Mouse (Mus musculus) liver, embryonic 11.5 days (tissue): ENCODE measurements around the gene Spns3. TPM values are rescaled to one million over a fixed set of nuclear protein-coding genes. Genes with fewer than 3 reads are reported as not detected.

Source experiments
- ATAC-seq: fragments of 200-750 bp; cut with Nextera tagmentation; replicated peaks from 2 replicates; pipeline ENCODE4 v1.8.0; 2017; ENCODE audit warnings: moderate number of reproducible peaks, mild to moderate bottlenecking, moderate TSS enrichment, moderate library complexity; ENCODE audit not compliant: low FRiP score
- DNase-seq: peaks from one replicate; pipeline ENCODE4 v3.0.0-alpha.2; 2017; ENCODE audit warnings: low spot score
- H3K27ac ChIP-seq: fragments of 300-500 bp; sonication (generic); 2 replicates; pipeline ENCODE4 v1.5.1; 2014; ENCODE audit warnings: mild to moderate bottlenecking, low read depth, low read length, control low read depth
- H3K27me3 ChIP-seq: fragments of 300-500 bp; sonication (generic); replicated peaks from 2 replicates; pipeline ENCODE4 v1.6.1; 2014; ENCODE audit warnings: low read length, mixed read lengths; ENCODE audit not compliant: control insufficient read depth, insufficient read depth
- H3K36me3 ChIP-seq: fragments of 300-500 bp; sonication (generic); 2 replicates; pipeline ENCODE4 v1.6.1; 2014; ENCODE audit warnings: mild to moderate bottlenecking, low read length, moderate library complexity, mixed read lengths; ENCODE audit not compliant: control insufficient read depth, insufficient read depth
- H3K4me1 ChIP-seq: fragments of 300-500 bp; sonication (generic); replicated peaks from 2 replicates; pipeline ENCODE4 v1.6.1; 2014; ENCODE audit warnings: low read length, mixed read lengths; ENCODE audit not compliant: control insufficient read depth, insufficient read depth
- H3K4me2 ChIP-seq: fragments of 300-500 bp; sonication (generic); 2 replicates; pipeline ENCODE4 v1.6.1; 2014; ENCODE audit warnings: mild to moderate bottlenecking, control low read depth, moderate library complexity
- H3K4me3 ChIP-seq: fragments of 300-500 bp; sonication (generic); 2 replicates; pipeline ENCODE4 v1.5.1; 2014; ENCODE audit warnings: low read depth, low read length, control low read depth
- H3K9ac ChIP-seq: fragments of 300-500 bp; sonication (generic); 2 replicates; pipeline ENCODE4 v1.6.1; 2014; ENCODE audit warnings: low read depth, low read length, control low read depth
- H3K9me3 ChIP-seq: fragments of 300-500 bp; sonication (generic); 2 replicates; pipeline ENCODE4 v1.6.1; 2016; ENCODE audit warnings: low read length, inconsistent platforms, mixed read lengths; ENCODE audit not compliant: control insufficient read depth
- WGBS: fragments of 180-500 bp; shearing (Covaris S2); extraction: QIAGEN DNeasy Blood & Tissue Kit; methylation state at CpG from one replicate; pipeline ENCODE4 v1.1.7; 2014; 5-methylcytosine and 5-hydroxymethylcytosine counted together
- polyA plus RNA-seq: library from polyadenylated mRNA; unstranded; fragments of >200 nt; fragmentation: Nextera tagmentation; extraction: Ambion mirVana; gene quantifications from 2 replicates; pipeline ENCODE4 v1.2.1, GENCODE M21; 2014

Gene Spns3
- polyA plus RNA-seq, 1 experiment from 2014 or later = 1.9 TPM

DNA sequence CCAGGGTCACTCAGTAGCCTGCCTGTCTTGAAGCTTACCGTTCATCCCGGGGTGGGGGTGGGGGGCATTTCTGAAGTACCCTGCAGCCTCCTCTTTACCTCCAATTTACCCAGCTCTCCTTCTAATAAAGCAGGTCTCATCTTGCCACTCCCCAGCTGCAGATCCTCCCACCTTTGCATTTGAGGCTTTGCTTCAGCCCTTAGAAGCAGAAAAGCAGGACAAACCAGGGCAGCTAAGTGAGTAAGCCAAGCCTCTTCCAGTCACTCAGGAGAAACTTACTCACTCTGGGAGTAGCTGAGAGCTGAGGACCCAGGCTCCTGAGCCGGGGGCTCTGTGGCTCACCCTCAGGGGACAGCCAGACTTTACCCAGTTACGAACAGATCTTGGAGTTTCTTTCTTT is 28.2 kb upstream of the Spns3 start:
- DNase-seq (no peak), ATAC-seq (no peak)
- no peak overlapping the region for H3K27ac ChIP-seq
- H3K4me3 ChIP-seq = no peak overlapping the region
- no peak overlapping the region for H3K9ac ChIP-seq
- no peak overlapping the region for H3K4me2 ChIP-seq
- H3K4me1 ChIP-seq = no peaks in the 10 kb centered on the region
- H3K9me3 ChIP-seq = no peaks in the 10 kb centered on the region
- no peaks in the 10 kb centered on the region for H3K36me3 ChIP-seq
- WGBS = 81% methylated on average over 4 of the region's 4 CpGs
- no peaks in the 10 kb centered on the region for H3K27me3 ChIP-seq

DNA sequence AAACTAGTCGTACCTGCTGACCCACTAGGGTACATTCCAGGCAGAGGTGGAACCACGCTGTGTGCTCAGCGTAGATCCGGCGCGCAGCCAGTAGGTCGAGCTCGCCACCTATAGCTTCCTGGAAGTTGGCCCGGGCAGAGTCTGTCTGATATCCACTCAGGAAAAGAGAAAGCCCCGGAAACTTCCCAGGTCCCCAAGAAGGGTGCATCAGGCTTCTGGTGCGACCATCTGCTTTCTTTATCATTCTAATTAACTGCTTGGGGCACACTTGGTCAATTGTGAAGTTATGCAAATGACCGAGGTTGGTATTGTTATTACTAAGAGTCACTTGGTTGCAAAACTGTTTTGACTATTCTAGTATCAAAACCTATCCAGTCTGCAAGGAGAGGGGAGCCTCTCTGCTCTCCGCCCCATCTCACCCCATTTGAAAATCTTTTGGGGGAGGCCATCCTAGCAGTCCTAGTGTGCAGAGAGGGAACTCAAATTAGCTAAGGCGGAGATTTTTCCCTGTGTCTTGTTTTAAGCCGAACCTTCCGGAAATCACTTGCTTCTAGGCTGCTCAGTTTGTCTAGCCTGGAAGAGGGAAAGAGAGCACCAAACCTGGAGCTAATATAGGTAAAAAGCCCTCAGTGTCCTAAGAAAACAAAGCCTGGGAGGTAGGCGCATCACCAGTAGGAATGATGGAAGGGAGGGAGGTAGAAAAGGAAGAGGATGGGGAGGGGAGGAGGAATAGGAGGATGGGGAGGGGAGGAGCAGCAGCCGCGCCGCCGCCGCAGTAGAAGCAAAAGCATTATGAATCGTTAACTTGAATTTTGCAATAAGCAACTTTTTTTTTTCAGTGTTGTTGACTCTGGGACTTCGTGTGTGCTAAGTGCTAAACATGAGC is 26.4 kb upstream of the Spns3 start:
- DNase-seq (no peak), ATAC-seq (no peak)
- Histone ChIP-seq H3K27ac (no peak overlapping the region), H3K4me2 (peak overlapping the region; percentile 67), H3K36me3 (no peaks in the 10 kb centered on the region), H3K9ac (no peak overlapping the region), H3K4me1 (no peaks in the 10 kb centered on the region), H3K9me3 (no peaks in the 10 kb centered on the region), H3K27me3 (no peaks in the 10 kb centered on the region), H3K4me3 (peak overlapping the region; percentile 15)
- 3% methylated on average over 24 of the region's 24 CpGs for WGBS

GRCm38 (mm10) chr11:72576111-72576465 is 25.8 kb upstream of the Spns3 start:
- WGBS = 35% methylated on average over 7 of the region's 7 CpGs

DNA sequence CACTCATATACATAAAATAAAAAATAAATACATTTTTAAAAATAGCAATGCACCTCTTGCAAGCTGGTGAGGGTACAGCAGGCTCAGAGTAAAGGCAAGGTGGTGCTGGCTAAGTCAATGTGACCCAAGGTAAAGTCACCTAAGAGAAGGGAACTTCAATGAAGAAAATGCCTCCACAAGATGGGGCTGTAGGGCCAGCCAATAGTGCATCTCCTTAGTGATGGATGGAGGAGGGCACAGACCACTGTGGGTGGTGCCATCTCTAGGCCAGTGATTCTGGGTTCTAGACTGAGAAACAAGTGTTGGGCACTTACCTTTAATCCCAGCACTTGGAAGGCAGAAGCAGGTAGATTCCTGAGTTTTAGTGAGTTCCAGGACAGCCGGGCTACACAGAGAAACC is 23.5 kb upstream of the Spns3 start:
- no peak overlapping the region for H3K27ac ChIP-seq
- no peaks in the 10 kb centered on the region for H3K36me3 ChIP-seq
- no peak for ATAC-seq
- 89% methylated on average over 1 of the region's 1 CpGs for WGBS
- H3K4me2 ChIP-seq = no peak overlapping the region
- no peaks in the 10 kb centered on the region for H3K27me3 ChIP-seq
- DNase-seq = no peak
- H3K4me1 ChIP-seq = no peaks in the 10 kb centered on the region; the same call in 1 of the 2 replicates
- H3K9ac ChIP-seq = no peak overlapping the region
- no peaks in the 10 kb centered on the region for H3K9me3 ChIP-seq
- H3K4me3 ChIP-seq = no peak overlapping the region

More at GRCm38 (mm10) chr11:72576111-72576465, 25.8 kb upstream of the Spns3 start:
- no peak for ATAC-seq
- Histone ChIP-seq H3K9ac (no peak overlapping the region), H3K4me3 (peak overlapping the region; percentile 15), H3K27ac (no peak overlapping the region), H3K9me3 (no peaks in the 10 kb centered on the region), H3K36me3 (no peaks in the 10 kb centered on the region), H3K4me1 (no peaks in the 10 kb centered on the region), H3K27me3 (no peaks in the 10 kb centered on the region), H3K4me2 (peak overlapping the region; percentile 67)
- DNase-seq = no peak

DNA sequence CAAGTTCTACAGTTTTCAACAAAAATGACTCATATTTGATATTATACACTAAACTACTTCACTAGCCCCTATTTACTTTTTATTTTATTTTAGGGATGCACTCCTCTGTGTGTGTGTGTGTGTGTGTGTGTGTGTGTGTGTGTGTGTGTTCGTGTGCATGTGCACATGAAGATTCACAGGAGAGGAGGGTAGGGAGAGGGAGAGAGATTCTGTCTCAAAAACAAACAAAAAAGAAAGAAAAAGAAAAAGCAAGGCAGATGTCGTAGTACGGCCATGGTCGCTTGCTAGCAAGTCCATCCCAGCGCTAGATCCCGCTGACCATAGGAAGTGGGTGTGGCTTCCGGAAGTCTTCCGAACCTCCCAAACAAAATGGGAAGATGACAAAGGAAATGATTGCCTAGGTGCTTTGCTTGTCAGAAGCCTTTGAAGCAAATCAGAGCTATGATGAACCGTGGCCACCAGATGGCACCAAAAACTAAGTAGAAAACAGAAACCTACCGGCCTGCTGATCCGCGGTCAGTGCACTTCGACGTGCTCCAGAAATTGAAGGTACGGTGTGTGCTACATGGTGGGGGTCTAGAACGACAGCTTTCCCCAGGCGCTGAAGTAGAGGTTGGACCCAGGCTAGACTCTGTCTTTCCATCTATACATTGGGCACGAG is 20.1 kb upstream of the Spns3 start:
- Histone ChIP-seq H3K9me3 (no peaks in the 10 kb centered on the region), H3K4me3 (0 out of 2 replicates have a peak overlapping the region, but pooled peaks have one; percentile 2), H3K4me1 (no peaks in the 10 kb centered on the region; the same call in 1 of the 2 replicates), H3K27ac (no peak overlapping the region), H3K4me2 (peak overlapping the region; percentile 21), H3K9ac (0 out of 2 replicates have a peak overlapping the region, but pooled peaks have one; percentile 1), H3K36me3 (no peaks in the 10 kb centered on the region), H3K27me3 (no peaks in the 10 kb centered on the region)
- DNase-seq (peak; percentile 73), ATAC-seq (peak; percentile 56)
- WGBS = 4% methylated on average over 18 of the region's 18 CpGs

GRCm38 (mm10) chr11:72569671-72570318 is 19.5 kb upstream of the Spns3 start:
- DNase-seq (no peak), ATAC-seq (no peak)
- H3K4me2 ChIP-seq = no peak overlapping the region; the same call in 1 of the 2 replicates
- H3K4me3 ChIP-seq = no peak overlapping the region
- H3K27me3 ChIP-seq = no peaks in the 10 kb centered on the region
- H3K27ac ChIP-seq = no peak overlapping the region
- no peak overlapping the region for H3K9ac ChIP-seq
- no peaks in the 10 kb centered on the region for H3K36me3 ChIP-seq
- WGBS = 73% methylated on average over 11 of the region's 11 CpGs
- H3K4me1 ChIP-seq = no peaks in the 10 kb centered on the region; the same call in 1 of the 2 replicates
- H3K9me3 ChIP-seq = no peaks in the 10 kb centered on the region

DNA sequence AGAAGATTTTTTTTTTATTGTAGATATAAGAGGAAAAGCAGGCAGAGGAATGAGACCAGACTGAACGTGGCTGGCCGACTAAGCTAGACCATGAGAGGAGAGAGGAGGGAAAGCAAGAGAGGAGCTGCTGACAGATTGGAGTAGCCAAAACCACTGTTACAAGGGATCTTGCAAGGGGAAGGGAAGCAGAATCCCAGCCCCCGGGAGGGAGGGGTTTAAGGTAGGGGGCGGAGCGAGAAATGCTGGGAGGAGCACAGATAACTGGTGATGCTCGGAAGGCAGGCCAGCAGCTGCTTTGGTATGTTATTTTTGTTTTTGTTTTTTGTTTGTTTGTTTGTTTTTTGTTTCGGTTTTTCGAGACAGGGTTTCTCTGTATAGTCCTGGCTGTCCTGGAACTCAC is 18.7 kb upstream of the Spns3 start:
- no peaks in the 10 kb centered on the region for H3K9me3 ChIP-seq
- H3K4me3 ChIP-seq = no peak overlapping the region
- no peaks in the 10 kb centered on the region for H3K36me3 ChIP-seq
- no peak overlapping the region for H3K9ac ChIP-seq
- no peak overlapping the region for H3K27ac ChIP-seq
- WGBS = 31% methylated on average over 8 of the region's 8 CpGs
- H3K4me2 ChIP-seq = no peak overlapping the region
- ATAC-seq (0 out of 2 replicates have a peak, but pooled peaks have one; percentile 39), DNase-seq (no peak)
- no peaks in the 10 kb centered on the region; the same call in 1 of the 2 replicates for H3K4me1 ChIP-seq
- no peaks in the 10 kb centered on the region for H3K27me3 ChIP-seq

GRCm38 (mm10) chr11:72566816-72567338 is 16.6 kb upstream of the Spns3 start:
- no peak overlapping the region for H3K4me3 ChIP-seq
- no peak overlapping the region for H3K4me2 ChIP-seq
- no peaks in the 10 kb centered on the region for H3K9me3 ChIP-seq
- no peaks in the 10 kb centered on the region; the same call in 1 of the 2 replicates for H3K4me1 ChIP-seq
- 41% methylated on average over 10 of the region's 10 CpGs for WGBS
- ATAC-seq (no peak), DNase-seq (no peak)
- peak overlapping the region; percentile 5; the same call in 1 of the 2 replicates for H3K9ac ChIP-seq
- H3K27me3 ChIP-seq = no peaks in the 10 kb centered on the region
- no peaks in the 10 kb centered on the region for H3K36me3 ChIP-seq
- no peak overlapping the region for H3K27ac ChIP-seq
